Mouse (Mus musculus): Measurements from ENCODE around the gene M1ap. TPM values are rescaled to one million over a fixed set of nuclear protein-coding genes. Genes with fewer than 3 reads are reported as not detected.

M1ap gene
- polyA plus RNA-seq, 1 experiment: 2.4 TPM

GRCm38 (mm10) chr6:83004309-83004708, 57.6 kb downstream of the M1ap start:
- Histone ChIP-seq H3ac (ENCODE audit: control insufficient read depth, insufficient read length, low read depth) (no peak overlapping the region), H3K4me3 (ENCODE audit: insufficient read depth, poor library complexity, severe bottlenecking) (no peak overlapping the region), H3K36me3 (ENCODE audit: control insufficient read depth, insufficient read depth) (no peaks in the 10 kb centered on the region), H3K79me2 (ENCODE audit: control insufficient read depth, insufficient read depth) (no peaks in the 10 kb centered on the region), H3K27me3 (ENCODE audit: control insufficient read depth, insufficient read depth, insufficient read length) (no peaks in the 10 kb centered on the region), H3K79me3 (ENCODE audit: low read depth) (no peaks in the 10 kb centered on the region)
- no peak for TF ChIP-seq MYOG (IDR thresholded peaks at IDR 0.05; ENCODE audit: control insufficient read depth, extremely low read depth, insufficient read length)
- TF ChIP-seq FOSL1 (IDR thresholded peaks at IDR 0.05; ENCODE audit: insufficient read depth, low read length, poor library complexity, severe bottlenecking): no peak
- no peak for TF ChIP-seq MAX (IDR thresholded peaks at IDR 0.05)
- TF ChIP-seq CEBPB (IDR thresholded peaks at IDR 0.05; ENCODE audit: low read depth): no peak
- TF ChIP-seq USF1 (IDR thresholded peaks at IDR 0.05; ENCODE audit: low read depth): no peak
- TF ChIP-seq MYOD1 (IDR thresholded peaks at IDR 0.05; ENCODE audit: control insufficient read depth, insufficient read length, low read depth): no peak
- no peak for TF ChIP-seq CTCF (IDR thresholded peaks at IDR 0.05; ENCODE audit: control insufficient read depth, insufficient read depth, insufficient read length)

GRCm38 (mm10) chr6:83004872-83005271, 58.2 kb downstream of the M1ap start:
- H3ac ChIP-seq (ENCODE audit: control insufficient read depth, insufficient read length, low read depth): no peak overlapping the region
- H3K79me2 ChIP-seq (ENCODE audit: control insufficient read depth, insufficient read depth): no peaks in the 10 kb centered on the region
- H3K4me3 ChIP-seq (ENCODE audit: insufficient read depth, poor library complexity, severe bottlenecking): no peak overlapping the region
- H3K79me3 ChIP-seq (ENCODE audit: low read depth): no peaks in the 10 kb centered on the region
- TF ChIP-seq MYOG (IDR thresholded peaks at IDR 0.05; ENCODE audit: control insufficient read depth, extremely low read depth, insufficient read length) (no peak), FOSL1 (IDR thresholded peaks at IDR 0.05; ENCODE audit: insufficient read depth, low read length, poor library complexity, severe bottlenecking) (no peak), CTCF (IDR thresholded peaks at IDR 0.05; ENCODE audit: control insufficient read depth, insufficient read depth, insufficient read length) (no peak), CEBPB (IDR thresholded peaks at IDR 0.05; ENCODE audit: low read depth) (no peak), MAX (IDR thresholded peaks at IDR 0.05) (no peak), MYOD1 (IDR thresholded peaks at IDR 0.05; ENCODE audit: control insufficient read depth, insufficient read length, low read depth) (no peak), USF1 (IDR thresholded peaks at IDR 0.05; ENCODE audit: low read depth) (no peak)
- H3K36me3 ChIP-seq (ENCODE audit: control insufficient read depth, insufficient read depth): no peaks in the 10 kb centered on the region
- H3K27me3 ChIP-seq (ENCODE audit: control insufficient read depth, insufficient read depth, insufficient read length): no peaks in the 10 kb centered on the region

GRCm38 (mm10) chr6:83005444-83006011, 58.8 kb downstream of the M1ap start:
- Histone ChIP-seq H3K79me3 (ENCODE audit: low read depth) (no peaks in the 10 kb centered on the region), H3ac (ENCODE audit: control insufficient read depth, insufficient read length, low read depth) (no peak overlapping the region), H3K36me3 (ENCODE audit: control insufficient read depth, insufficient read depth) (no peaks in the 10 kb centered on the region), H3K27me3 (ENCODE audit: control insufficient read depth, insufficient read depth, insufficient read length) (no peaks in the 10 kb centered on the region), H3K79me2 (ENCODE audit: control insufficient read depth, insufficient read depth) (no peaks in the 10 kb centered on the region), H3K4me3 (ENCODE audit: insufficient read depth, poor library complexity, severe bottlenecking) (no peak overlapping the region)
- TF ChIP-seq MYOG (IDR thresholded peaks at IDR 0.05; ENCODE audit: control insufficient read depth, extremely low read depth, insufficient read length): no peak
- no peak for TF ChIP-seq MYOD1 (IDR thresholded peaks at IDR 0.05; ENCODE audit: control insufficient read depth, insufficient read length, low read depth)
- TF ChIP-seq CEBPB (IDR thresholded peaks at IDR 0.05; ENCODE audit: low read depth): no peak
- no peak for TF ChIP-seq CTCF (IDR thresholded peaks at IDR 0.05; ENCODE audit: control insufficient read depth, insufficient read depth, insufficient read length)
- no peak for TF ChIP-seq MAX (IDR thresholded peaks at IDR 0.05)
- TF ChIP-seq FOSL1 (IDR thresholded peaks at IDR 0.05; ENCODE audit: insufficient read depth, low read length, poor library complexity, severe bottlenecking): no peak
- no peak for TF ChIP-seq USF1 (IDR thresholded peaks at IDR 0.05; ENCODE audit: low read depth)

GRCm38 (mm10) chr6:83006114-83006513, 59.4 kb downstream of the M1ap start:
- peak; percentile 25 for TF ChIP-seq MAX (IDR thresholded peaks at IDR 0.05)
- no peak for TF ChIP-seq MYOG (IDR thresholded peaks at IDR 0.05; ENCODE audit: control insufficient read depth, extremely low read depth, insufficient read length)
- peak; percentile 56 for TF ChIP-seq MYOD1 (IDR thresholded peaks at IDR 0.05; ENCODE audit: control insufficient read depth, insufficient read length, low read depth)
- TF ChIP-seq FOSL1 (IDR thresholded peaks at IDR 0.05; ENCODE audit: insufficient read depth, low read length, poor library complexity, severe bottlenecking): no peak
- TF ChIP-seq CTCF (IDR thresholded peaks at IDR 0.05; ENCODE audit: control insufficient read depth, insufficient read depth, insufficient read length): no peak
- TF ChIP-seq USF1 (IDR thresholded peaks at IDR 0.05; ENCODE audit: low read depth): no peak
- peak; percentile 23 for TF ChIP-seq CEBPB (IDR thresholded peaks at IDR 0.05; ENCODE audit: low read depth)
- H3K27me3 ChIP-seq (ENCODE audit: control insufficient read depth, insufficient read depth, insufficient read length): no peaks in the 10 kb centered on the region
- H3ac ChIP-seq (ENCODE audit: control insufficient read depth, insufficient read length, low read depth): no peak overlapping the region
- no peak overlapping the region for H3K4me3 ChIP-seq (ENCODE audit: insufficient read depth, poor library complexity, severe bottlenecking)
- no peaks in the 10 kb centered on the region for H3K79me2 ChIP-seq (ENCODE audit: control insufficient read depth, insufficient read depth)
- no peaks in the 10 kb centered on the region for H3K36me3 ChIP-seq (ENCODE audit: control insufficient read depth, insufficient read depth)
- no peaks in the 10 kb centered on the region for H3K79me3 ChIP-seq (ENCODE audit: low read depth)

- Histone ChIP-seq H3ac (ENCODE audit: control insufficient read depth, insufficient read length, low read depth) (no peak overlapping the region), H3K79me2 (ENCODE audit: control insufficient read depth, insufficient read depth) (no peaks in the 10 kb centered on the region), H3K4me3 (ENCODE audit: insufficient read depth, poor library complexity, severe bottlenecking) (no peak overlapping the region), H3K36me3 (ENCODE audit: control insufficient read depth, insufficient read depth) (no peaks in the 10 kb centered on the region), H3K79me3 (ENCODE audit: low read depth) (no peaks in the 10 kb centered on the region), H3K27me3 (ENCODE audit: control insufficient read depth, insufficient read depth, insufficient read length) (no peaks in the 10 kb centered on the region)
- TF ChIP-seq MAX (IDR thresholded peaks at IDR 0.05) (no peak), MYOG (IDR thresholded peaks at IDR 0.05; ENCODE audit: control insufficient read depth, extremely low read depth, insufficient read length) (no peak)
Measured at GRCm38 (mm10) chr6:83008659-83009058, 62.0 kb downstream of the M1ap start.

GRCm38 (mm10) chr6:83010010-83010409, 63.3 kb downstream of the M1ap start:
- Histone ChIP-seq H3K27me3 (ENCODE audit: control insufficient read depth, insufficient read depth, insufficient read length) (no peaks in the 10 kb centered on the region), H3K36me3 (ENCODE audit: control insufficient read depth, insufficient read depth) (no peaks in the 10 kb centered on the region), H3K4me3 (ENCODE audit: insufficient read depth, poor library complexity, severe bottlenecking) (no peak overlapping the region), H3ac (ENCODE audit: control insufficient read depth, insufficient read length, low read depth) (no peak overlapping the region), H3K79me3 (ENCODE audit: low read depth) (no peaks in the 10 kb centered on the region), H3K79me2 (ENCODE audit: control insufficient read depth, insufficient read depth) (no peaks in the 10 kb centered on the region)
- TF ChIP-seq MYOG (IDR thresholded peaks at IDR 0.05; ENCODE audit: control insufficient read depth, extremely low read depth, insufficient read length) (no peak), MYOD1 (IDR thresholded peaks at IDR 0.05; ENCODE audit: control insufficient read depth, insufficient read length, low read depth) (no peak), FOSL1 (IDR thresholded peaks at IDR 0.05; ENCODE audit: insufficient read depth, low read length, poor library complexity, severe bottlenecking) (no peak), USF1 (IDR thresholded peaks at IDR 0.05; ENCODE audit: low read depth) (no peak), CTCF (IDR thresholded peaks at IDR 0.05; ENCODE audit: control insufficient read depth, insufficient read depth, insufficient read length) (no peak), MAX (IDR thresholded peaks at IDR 0.05) (no peak), CEBPB (IDR thresholded peaks at IDR 0.05; ENCODE audit: low read depth) (no peak)

Data from C2C12 (cell line).